Mouse (Mus musculus) liver, postnatal 0 days (tissue): ENCODE data around the gene Wipf1.

Experiments
- CTCF ChIP-seq: sonication (generic); IDR thresholded peaks from 2 replicates; pipeline ENCODE4 v1.5.1; 2016; ENCODE audit warnings: antibody characterized with exemption, low read depth
- EP300 ChIP-seq: IDR thresholded peaks from 2 replicates; pipeline ENCODE4 v1.6.1; 2016; ENCODE audit warnings: antibody characterized with exemption, low read depth, mild to moderate bottlenecking

DNA sequence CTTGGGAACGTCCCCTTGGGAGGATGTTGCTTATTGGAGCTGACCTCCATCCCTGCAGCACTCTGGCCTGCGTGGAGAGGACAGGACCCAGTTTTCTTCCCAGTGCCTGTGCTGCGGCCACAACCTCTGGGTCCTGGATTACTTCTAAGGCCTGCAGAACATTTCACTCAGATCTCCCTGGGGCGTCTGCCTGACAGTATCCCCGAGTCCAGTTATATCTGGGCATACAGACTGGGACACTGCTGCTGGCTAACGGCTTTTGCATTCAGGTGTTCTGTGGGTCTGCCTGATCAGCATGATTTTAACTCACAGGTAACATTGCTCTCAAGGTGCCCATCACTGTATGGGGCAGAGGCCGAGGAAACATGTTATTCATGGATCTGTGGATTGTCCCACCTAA lies 52.0 kb downstream of the Wipf1 start:
- TF ChIP-seq EP300 (no peak), CTCF (no peak)
